Mouse (Mus musculus) liver, adult 2 months (tissue): Measurements from ENCODE around the gene 2210016F16Rik. TPM values are rescaled to one million over a fixed set of nuclear protein-coding genes. Genes with fewer than 3 reads are reported as not detected.

Source experiments
- DNase-seq: peaks from one replicate; pipeline ENCODE4 v3.0.0-alpha.2; 2011; ENCODE audit warnings: low read depth, low spot score; ENCODE audit errors: extremely low read depth
- H3K27ac ChIP-seq: fragments of 200-500 bp; replicated peaks from 2 replicates; pipeline ENCODE4 v1.5.1; 2012; ENCODE audit warnings: low read depth, mild to moderate bottlenecking, control low read depth, inconsistent platforms, low read length; ENCODE audit not compliant: insufficient read depth
- H3K27me3 ChIP-seq: fragments of 200-500 bp; 2 replicates; pipeline ENCODE4 v1.6.1; 2012; ENCODE audit warnings: mild to moderate bottlenecking, moderate library complexity, low read length, inconsistent platforms; ENCODE audit not compliant: control insufficient read depth, insufficient read depth
- H3K36me3 ChIP-seq: fragments of 200-500 bp; 2 replicates; pipeline ENCODE4 v1.6.1; 2012; ENCODE audit warnings: low read length, inconsistent platforms; ENCODE audit not compliant: control insufficient read depth, insufficient read depth
- H3K4me1 ChIP-seq: fragments of 200-500 bp; 2 replicates; pipeline ENCODE4 v1.6.1; 2011; ENCODE audit warnings: low read length; ENCODE audit not compliant: control insufficient read depth, insufficient read depth
- H3K4me3 ChIP-seq: fragments of 200-500 bp; 2 replicates; pipeline ENCODE4 v1.5.1; 2011; ENCODE audit warnings: low read depth, mild to moderate bottlenecking, control low read depth, low read length, moderate library complexity; ENCODE audit not compliant: insufficient read depth
- H3K79me2 ChIP-seq: fragments of 200-500 bp; 2 replicates; pipeline ENCODE4 v1.6.1; 2012; ENCODE audit warnings: inconsistent platforms, mild to moderate bottlenecking, low read length, moderate library complexity; ENCODE audit not compliant: control insufficient read depth, insufficient read depth
- H3K9ac ChIP-seq: fragments of 200-500 bp; 2 replicates; pipeline ENCODE4 v1.6.1; 2012; ENCODE audit warnings: low read depth, mild to moderate bottlenecking, control low read depth, inconsistent platforms, low read length
- CTCF ChIP-seq: fragments of 200-500 bp; IDR thresholded peaks from 2 replicates; pipeline ENCODE4 v1.5.1; 2011; ENCODE audit warnings: low read depth, low read length, control low read depth
- POLR2A ChIP-seq: fragments of 200-500 bp; IDR thresholded peaks from 2 replicates; pipeline ENCODE4 v1.6.1; 2011; ENCODE audit warnings: low read length, control low read depth; ENCODE audit not compliant: insufficient read depth; ENCODE audit errors: extremely low read depth
- WGBS: fragments of 180-500 bp; shearing (Covaris S2); methylation state at CpG from one replicate; pipeline ENCODE4 v1.1.7; 2018; 5-methylcytosine and 5-hydroxymethylcytosine counted together
- polyA plus RNA-seq: library from polyadenylated mRNA; depleted of rRNA; stranded (reverse); fragments of >200 nt; gene quantifications from 2 replicates; pipeline ENCODE4 v1.2.3, GENCODE M21; 2012
- total RNA-seq: library from RNA; depleted of rRNA; stranded (reverse); fragments of >200 nt; gene quantifications from 2 replicates; pipeline ENCODE4 v1.2.3, GENCODE M21; 2014

The 2210016F16Rik gene
- total and polyA plus RNA-seq, 2 experiments, result 19.3 to 27.3 TPM

DNA sequence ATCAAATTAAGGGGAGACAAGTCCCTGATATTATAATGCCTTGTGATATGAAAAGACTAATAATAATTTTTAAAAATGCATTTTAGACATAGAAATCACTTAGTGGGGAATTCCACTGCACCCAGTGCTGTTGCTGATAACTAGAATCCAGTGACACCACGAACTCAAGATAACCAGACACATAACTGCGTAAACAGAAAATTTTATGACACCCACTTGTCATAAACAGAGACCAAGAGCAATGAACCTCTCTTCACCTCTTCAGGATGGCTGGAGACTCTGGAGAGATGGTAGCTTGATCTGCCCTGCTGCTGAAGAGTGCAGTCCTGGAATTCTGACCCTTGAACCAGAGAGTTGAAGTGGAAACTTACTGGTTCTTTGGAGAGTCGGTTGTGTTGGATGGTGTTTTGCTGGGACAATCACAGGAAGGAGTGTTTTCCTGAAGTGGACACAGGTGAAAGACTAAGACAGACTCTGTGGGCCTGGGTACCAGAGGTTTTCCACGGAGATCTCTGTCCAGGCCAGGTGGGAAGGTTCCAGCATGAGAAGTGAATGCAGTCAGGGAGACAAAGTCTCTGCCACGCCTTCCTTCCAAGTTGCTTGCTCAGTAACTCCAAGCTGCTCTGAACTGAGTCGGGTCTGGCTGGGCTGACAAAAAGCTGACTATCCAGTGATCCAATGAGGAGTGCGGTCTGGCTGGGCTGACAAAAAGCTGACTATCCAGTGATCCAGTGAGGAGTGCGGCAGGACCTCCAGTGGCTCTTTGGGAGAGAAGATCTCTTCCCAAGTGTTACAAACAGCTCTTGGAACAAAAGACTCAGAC, 20.5 kb downstream of the 2210016F16Rik start:
- Histone ChIP-seq H3K27ac (no peak overlapping the region), H3K36me3 (no peaks in the 10 kb centered on the region), H3K79me2 (no peaks in the 10 kb centered on the region), H3K4me1 (no peaks in the 10 kb centered on the region), H3K9ac (no peak overlapping the region), H3K4me3 (no peak overlapping the region), H3K27me3 (no peaks in the 10 kb centered on the region)
- DNase-seq, result no peak
- TF ChIP-seq POLR2A (no peak), CTCF (no peak)
- 73% methylated on average over 8 of the region's 8 CpGs for WGBS

- TF ChIP-seq POLR2A (no peak), CTCF (no peak)
- peak overlapping the region; percentile 33; the same call in 1 of the 2 replicates for H3K9ac ChIP-seq
- no peaks in the 10 kb centered on the region for H3K36me3 ChIP-seq
- peak overlapping the region; percentile 33; the same call in 1 of the 2 replicates for H3K4me3 ChIP-seq
- no peak for DNase-seq
- H3K27ac ChIP-seq, result no peak overlapping the region
- WGBS, result 7% methylated on average over 7 of the region's 7 CpGs
- H3K79me2 ChIP-seq, result no peaks in the 10 kb centered on the region
- no peaks in the 10 kb centered on the region for H3K27me3 ChIP-seq
- no peaks in the 10 kb centered on the region for H3K4me1 ChIP-seq
Observed at GRCm38 (mm10) chr13:58359304-58359653, 25.7 kb downstream of the 2210016F16Rik start.

DNA sequence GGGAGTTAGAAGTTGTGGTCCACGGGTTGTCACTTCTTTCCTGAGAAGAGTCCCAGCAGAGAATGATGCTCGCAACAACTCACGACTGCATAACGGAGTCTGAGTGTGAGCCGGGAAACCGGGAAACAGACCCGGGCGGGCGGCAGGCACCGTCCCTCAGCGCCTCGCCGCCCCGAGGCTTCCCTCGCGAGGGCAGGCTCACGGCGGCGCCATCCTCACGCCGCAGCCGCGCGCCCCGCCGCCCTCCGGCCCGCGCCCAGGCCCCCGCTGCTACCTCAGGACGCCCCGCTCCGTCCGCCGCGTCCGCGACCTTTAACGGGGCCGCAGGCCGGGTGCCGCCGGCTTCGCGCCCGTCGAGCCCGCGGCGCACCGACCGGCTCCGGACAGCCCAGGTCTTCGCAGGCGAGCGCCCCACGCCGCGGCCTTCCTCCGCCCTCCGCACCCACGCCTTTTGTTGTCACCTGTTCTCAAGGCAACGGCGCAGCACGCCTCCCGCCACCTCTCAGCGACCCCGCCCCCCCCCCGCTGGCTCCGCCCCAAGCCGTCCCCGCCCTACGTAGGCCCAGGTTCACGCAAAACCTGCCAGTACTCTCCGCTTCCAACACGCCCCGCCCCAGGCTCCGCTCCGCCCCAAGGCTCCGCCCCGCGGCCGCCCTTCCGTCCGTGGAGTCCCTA, 26.3 kb downstream of the 2210016F16Rik start, which contains the start of gene Kif27:
Kif27 (minus strand) TSS at position 494 of the 675 bp plus-strand sequence.
- 3% methylated on average over 80 of the region's 85 CpGs for whole genome bisulfite sequencing
- no peak within 1 kb of the TSS for H3K27ac ChIP-seq
- H3K4me3 ChIP-seq, result peak within 1 kb of the TSS; percentile 52

DNA sequence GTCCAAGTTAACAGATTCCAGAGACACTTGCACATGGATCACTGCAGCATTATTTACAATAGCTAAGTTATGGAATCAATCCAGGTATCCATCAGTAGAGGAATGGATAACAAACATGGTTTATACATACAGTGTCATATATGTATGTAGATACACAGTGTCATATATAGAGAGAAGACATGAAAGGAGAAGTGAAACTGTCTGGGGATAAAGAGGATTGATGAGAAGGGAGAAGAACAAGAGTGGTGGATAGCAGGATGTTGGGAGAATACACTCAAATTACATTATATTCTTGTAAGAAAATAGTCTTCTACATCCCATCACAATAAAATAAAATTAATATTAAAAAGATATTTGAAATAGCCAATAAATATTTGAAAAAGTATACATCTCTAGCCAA, 32.0 kb downstream of the 2210016F16Rik start:
- no peak overlapping the region for H3K27ac ChIP-seq
- no peak overlapping the region for H3K9ac ChIP-seq
- no peak overlapping the region for H3K4me3 ChIP-seq
- H3K27me3 ChIP-seq, result no peaks in the 10 kb centered on the region
- H3K79me2 ChIP-seq, result no peaks in the 10 kb centered on the region
- TF ChIP-seq CTCF (no peak), POLR2A (no peak)
- H3K36me3 ChIP-seq, result no peaks in the 10 kb centered on the region
- no peaks in the 10 kb centered on the region for H3K4me1 ChIP-seq
- no peak for DNase-seq

More for the DNA sequence above, 26.3 kb downstream of the 2210016F16Rik start, which contains the start of gene Kif27:
- peak within 1 kb of the TSS; percentile 33 for H3K9ac ChIP-seq
- no peaks in the 10 kb centered on the region for H3K27me3 ChIP-seq
- no peaks in the 10 kb centered on the region for H3K36me3 ChIP-seq
- H3K4me1 ChIP-seq, result no peaks in the 10 kb centered on the region
- peak; percentile 80 for DNase-seq
- no peaks in the 10 kb centered on the region for H3K79me2 ChIP-seq
- TF ChIP-seq CTCF (no peak), POLR2A (no peak)

- H3K27ac ChIP-seq, result no peak overlapping the region
- H3K4me1 ChIP-seq, result no peaks in the 10 kb centered on the region
- no peaks in the 10 kb centered on the region for H3K27me3 ChIP-seq
- no peak overlapping the region for H3K4me3 ChIP-seq
- H3K79me2 ChIP-seq, result no peaks in the 10 kb centered on the region
- 23% methylated on average over 4 of the region's 4 CpGs for WGBS
- H3K9ac ChIP-seq, result no peak overlapping the region
- no peak for TF ChIP-seq CTCF
- no peak for TF ChIP-seq POLR2A
- no peaks in the 10 kb centered on the region for H3K36me3 ChIP-seq
- peak; percentile 41 for DNase-seq
Observed at GRCm38 (mm10) chr13:58350606-58351005, 34.4 kb downstream of the 2210016F16Rik start.

GRCm38 (mm10) chr13:58344505-58344904, 40.5 kb downstream of the 2210016F16Rik start:
- Histone ChIP-seq H3K79me2 (no peaks in the 10 kb centered on the region), H3K27ac (no peak overlapping the region), H3K36me3 (no peaks in the 10 kb centered on the region), H3K4me3 (no peak overlapping the region), H3K27me3 (no peaks in the 10 kb centered on the region), H3K9ac (no peak overlapping the region), H3K4me1 (no peaks in the 10 kb centered on the region)
- DNase-seq, result no peak
- no peak for TF ChIP-seq CTCF
- TF ChIP-seq POLR2A, result no peak
- WGBS, result 87% methylated on average over 9 of the region's 9 CpGs
